Mouse (Mus musculus) ES-E14 (cell line): ENCODE results near the gene Pde4dip. TPM values are rescaled to one million over a fixed set of nuclear protein-coding genes. Genes with fewer than 3 reads are reported as not detected.

Experiments
- DNase-seq: peaks from one replicate; pipeline ENCODE4 v3.0.0-alpha.2; 2013; ENCODE audit warnings: low read depth, low spot score
- H3K27ac ChIP-seq: 2 replicates; pipeline ENCODE4 v1.5.1; 2012; ENCODE audit warnings: low read depth, mild to moderate bottlenecking, low read length, moderate library complexity, mixed read lengths; ENCODE audit not compliant: poor library complexity, insufficient read depth, severe bottlenecking
- H3K36me3 ChIP-seq: 2 replicates; pipeline ENCODE4 v1.6.1; 2012; ENCODE audit warnings: mild to moderate bottlenecking, low read length, moderate library complexity, mixed read lengths; ENCODE audit not compliant: control insufficient read depth, poor library complexity, insufficient read depth, severe bottlenecking
- H3K4me1 ChIP-seq, 2 experiments: fragments of 150-350 bp in 1 of 2; sonication (generic) in 1 of 2; 2 replicates each; pipeline ENCODE4 v1.6.1; 2012; ENCODE audit warnings: low read length in 2 of 2, mild to moderate bottlenecking in 1 of 2, mixed read lengths in 1 of 2; ENCODE audit not compliant: control insufficient read depth in 2 of 2, insufficient read depth in 2 of 2, poor library complexity in 1 of 2
- H3K4me3 ChIP-seq, 2 experiments: fragments of 150-350 bp in 1 of 2; sonication (generic) in 1 of 2; 2 replicates each; pipeline ENCODE4 v1.5.1; 2012; ENCODE audit warnings: low read length in 2 of 2, low read depth in 1 of 2, mild to moderate bottlenecking in 1 of 2, mixed read lengths in 1 of 2; ENCODE audit not compliant: insufficient read depth in 1 of 2, poor library complexity in 1 of 2, severe bottlenecking in 1 of 2
- H3K9ac ChIP-seq: 2 replicates; pipeline ENCODE4 v1.6.1; 2012; ENCODE audit warnings: low read depth, mild to moderate bottlenecking, low read length, mixed read lengths; ENCODE audit not compliant: poor library complexity, insufficient read depth, severe bottlenecking
- H3K9me3 ChIP-seq: fragments of 150-350 bp; sonication (generic); 2 replicates; pipeline ENCODE4 v1.6.1; 2012; ENCODE audit warnings: low read depth, mild to moderate bottlenecking, low read length; ENCODE audit not compliant: control insufficient read depth, insufficient read depth
- CHD2 ChIP-seq: IDR thresholded peaks from 2 replicates; pipeline ENCODE4 v1.6.1; 2014; ENCODE audit warnings: mild to moderate bottlenecking, low read depth, low read length, inconsistent platforms
- HCFC1 ChIP-seq: IDR thresholded peaks from 2 replicates; pipeline ENCODE4 v1.6.1; 2012; ENCODE audit warnings: low read length, inconsistent platforms, borderline replicate concordance; ENCODE audit not compliant: insufficient read depth
- MAFK ChIP-seq: IDR thresholded peaks from 2 replicates; pipeline ENCODE4 v1.6.1; 2014; ENCODE audit warnings: mild to moderate bottlenecking, low read depth, low read length, inconsistent platforms; ENCODE audit not compliant: insufficient read depth
- ZC3H11A ChIP-seq: IDR thresholded peaks from 2 replicates; pipeline ENCODE4 v1.6.1; 2012; ENCODE audit warnings: low read depth, mild to moderate bottlenecking, inconsistent platforms, low read length, borderline replicate concordance
- ZNF384 ChIP-seq: IDR thresholded peaks from 2 replicates; pipeline ENCODE4 v1.6.1; 2012; ENCODE audit warnings: low read depth, low read length, inconsistent platforms
- in situ Hi-C, 2 experiments: fragments of 600-800 bp; cut with MboI; formaldehyde crosslinking; loops; one replicate each; pipeline ENCODE4 v1.15.1; 2025; ENCODE audit warnings: low sequenced_read_pairs in 2 of 2, inconsistent platforms in 1 of 2; ENCODE audit not compliant: unreplicated experiment in 2 of 2
- total RNA-seq: library from RNA; depleted of rRNA; stranded (reverse); fragments of 300-350 nt; gene quantifications from 2 replicates; pipeline ENCODE4 v1.2.3, GENCODE M21; 2012; rRNA removed

Gene Pde4dip
- total RNA-seq, 1 experiment = 12.0 TPM

GRCm38 (mm10) chr3:97648518-97648917 lies 240.0 kb downstream of the Pde4dip start:
- Histone ChIP-seq H3K36me3 (no peaks in the 10 kb centered on the region), H3K27ac (no peak overlapping the region), H3K9me3 (no peaks in the 10 kb centered on the region; the same call in 1 of the 2 replicates), H3K4me3 (no peak overlapping the region), H3K4me1 (no peaks in the 10 kb centered on the region), H3K9ac (no peak overlapping the region)
- no peak for DNase-seq
- TF ChIP-seq CHD2 = no peak
- TF ChIP-seq HCFC1 = no peak
- TF ChIP-seq ZC3H11A = no peak
- no peak for TF ChIP-seq ZNF384
- no peak for TF ChIP-seq MAFK
- in situ Hi-C loops = no loop called here

GRCm38 (mm10) chr3:97642001-97642400 lies 246.5 kb downstream of the Pde4dip start:
- Histone ChIP-seq H3K9me3 (no peaks in the 10 kb centered on the region), H3K36me3 (no peaks in the 10 kb centered on the region), H3K9ac (no peak overlapping the region), H3K27ac (no peak overlapping the region), H3K4me3 (no peak overlapping the region), H3K4me1 (no peaks in the 10 kb centered on the region)
- in situ Hi-C loops = no loop called here
- no peak for TF ChIP-seq MAFK
- TF ChIP-seq ZNF384 = no peak
- no peak for DNase-seq

DNA sequence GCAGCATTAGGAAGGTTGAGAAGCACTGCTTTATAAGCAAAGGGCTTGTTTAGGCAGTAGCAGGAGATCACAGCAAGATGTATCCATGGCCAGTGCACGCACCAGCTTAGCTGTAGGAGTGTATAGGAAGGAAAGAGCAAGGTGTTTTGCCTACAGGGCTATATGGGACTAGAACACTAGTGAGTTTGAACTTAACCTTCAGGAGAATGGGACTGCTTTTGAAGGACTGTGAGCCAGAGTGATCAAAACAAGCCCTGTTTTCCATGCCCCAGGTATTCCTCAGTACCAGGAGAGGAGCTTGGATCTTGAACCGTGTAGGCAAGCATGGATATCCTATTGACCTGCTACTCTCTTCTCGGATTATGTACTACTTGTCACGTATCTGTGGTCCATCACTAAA lies 247.1 kb downstream of the Pde4dip start:
- no peak overlapping the region for H3K27ac ChIP-seq
- in situ Hi-C loops = no loop called here

More for the DNA sequence above, 247.1 kb downstream of the Pde4dip start:
- TF ChIP-seq MAFK (no peak), CHD2 (no peak), ZNF384 (no peak), ZC3H11A (no peak), HCFC1 (no peak)
- Histone ChIP-seq H3K4me1 (no peaks in the 10 kb centered on the region), H3K9me3 (no peaks in the 10 kb centered on the region), H3K4me3 (no peak overlapping the region), H3K36me3 (no peaks in the 10 kb centered on the region), H3K9ac (no peak overlapping the region)
- no peak for DNase-seq

Other genes starting within 250 kb of the Pde4dip start
- gene Prkab2, start 230.5 kb downstream of the Pde4dip start, total RNA-seq = 7.0 and 7.5 TPM in 2 replicates
- not detected in 2 replicates for gene Gm17651, start 214.0 kb downstream of the Pde4dip start, total RNA-seq
- gene Sec22b, start 12.5 kb upstream of the Pde4dip start, total RNA-seq = 29.1 and 44.4 TPM in 2 replicates
- gene Notch2, start 124.8 kb upstream of the Pde4dip start, total RNA-seq = 41.5 and 54.3 TPM in 2 replicates